Mouse (Mus musculus) hindbrain, embryonic 14.5 days (tissue): ENCODE results near the gene Sh3tc1. TPM values are rescaled to one million over a fixed set of nuclear protein-coding genes. Genes with fewer than 3 reads are reported as not detected.

Source experiments
- ATAC-seq: fragments of 200-750 bp; cut with Nextera tagmentation; 2 replicates; pipeline ENCODE4 v1.8.0; 2017; ENCODE audit warnings: moderate number of reproducible peaks, mild to moderate bottlenecking, moderate TSS enrichment, moderate library complexity; ENCODE audit not compliant: low FRiP score
- DNase-seq: peaks from one replicate; pipeline ENCODE4 v3.0.0-alpha.2; 2015; ENCODE audit warnings: low spot score
- H3K27ac ChIP-seq: fragments of 300-500 bp; sonication (generic); 2 replicates; pipeline ENCODE4 v1.5.1; 2014; ENCODE audit warnings: mild to moderate bottlenecking, moderate library complexity
- H3K27me3 ChIP-seq: fragments of 300-500 bp; sonication (generic); 2 replicates; pipeline ENCODE4 v1.6.1; 2014; ENCODE audit warnings: mild to moderate bottlenecking, low read length, mixed read lengths; ENCODE audit not compliant: control insufficient read depth, insufficient read depth
- H3K36me3 ChIP-seq: fragments of 300-500 bp; sonication (generic); replicated peaks from 2 replicates; pipeline ENCODE4 v1.6.1; 2014; ENCODE audit not compliant: control insufficient read depth, insufficient read depth
- H3K4me1 ChIP-seq: fragments of 300-500 bp; sonication (generic); replicated peaks from 2 replicates; pipeline ENCODE4 v1.6.1; 2014; ENCODE audit warnings: antibody characterized with exemption, low read length, mixed read lengths; ENCODE audit not compliant: control insufficient read depth, insufficient read depth
- H3K4me2 ChIP-seq: fragments of 300-500 bp; sonication (generic); replicated peaks from 2 replicates; pipeline ENCODE4 v1.6.1; 2014; ENCODE audit warnings: mild to moderate bottlenecking, moderate library complexity
- H3K4me3 ChIP-seq: fragments of 300-500 bp; sonication (generic); replicated peaks from 2 replicates; pipeline ENCODE4 v1.5.1; 2014; ENCODE audit warnings: mild to moderate bottlenecking, low read length
- H3K9ac ChIP-seq: fragments of 300-500 bp; sonication (generic); 2 replicates; pipeline ENCODE4 v1.6.1; 2014
- H3K9me3 ChIP-seq: fragments of 300-500 bp; sonication (generic); 2 replicates; pipeline ENCODE4 v1.6.1; 2016; ENCODE audit warnings: low read length; ENCODE audit not compliant: control insufficient read depth
- WGBS: fragments of 180-500 bp; shearing (Covaris S2); extraction: QIAGEN DNeasy Blood & Tissue Kit; methylation state at CpG from one replicate; pipeline ENCODE4 v1.1.7; 2014; 5-methylcytosine and 5-hydroxymethylcytosine counted together
- polyA plus RNA-seq: library from polyadenylated mRNA; unstranded; fragments of >200 nt; fragmentation: Nextera tagmentation; extraction: Ambion mirVana; gene quantifications from 2 replicates; pipeline ENCODE4 v1.2.1, GENCODE M21; 2014

Gene Sh3tc1
- polyA plus RNA-seq, 1 experiment from 2014 or later, result 2.5 TPM

- Histone ChIP-seq H3K4me1 (no peaks in the 10 kb centered on the region), H3K9me3 (no peaks in the 10 kb centered on the region), H3K9ac (no peak overlapping the region), H3K27ac (no peak overlapping the region), H3K4me2 (no peak overlapping the region), H3K4me3 (no peak overlapping the region), H3K27me3 (no peaks in the 10 kb centered on the region), H3K36me3 (no peaks in the 10 kb centered on the region)
- DNase-seq (no peak), ATAC-seq (no peak)
- 87% methylated on average over 4 of the region's 4 CpGs for WGBS
These were observed 37.1 kb downstream of the Sh3tc1 start for GRCm38 (mm10) chr5:35702582-35703140.

GRCm38 (mm10) chr5:35701042-35701441 lies 38.7 kb downstream of the Sh3tc1 start:
- Histone ChIP-seq H3K9ac (no peak overlapping the region), H3K4me3 (no peak overlapping the region), H3K27ac (no peak overlapping the region), H3K4me1 (no peaks in the 10 kb centered on the region), H3K9me3 (no peaks in the 10 kb centered on the region), H3K36me3 (no peaks in the 10 kb centered on the region), H3K27me3 (no peaks in the 10 kb centered on the region), H3K4me2 (no peak overlapping the region)
- DNase-seq (peak; percentile 56), ATAC-seq (no peak)
- WGBS, result 48% methylated on average over 6 of the region's 6 CpGs

- Histone ChIP-seq H3K9ac (no peak overlapping the region), H3K27ac (no peak overlapping the region), H3K4me3 (no peak overlapping the region), H3K4me1 (no peaks in the 10 kb centered on the region), H3K27me3 (no peaks in the 10 kb centered on the region), H3K36me3 (no peaks in the 10 kb centered on the region), H3K4me2 (no peak overlapping the region), H3K9me3 (no peaks in the 10 kb centered on the region)
- 35% methylated on average over 5 of the region's 5 CpGs for WGBS
- no peak for ATAC-seq
- no peak for DNase-seq
These were observed 44.0 kb downstream of the Sh3tc1 start for GRCm38 (mm10) chr5:35695815-35696214.

- 85% methylated on average over 4 of the region's 4 CpGs for WGBS
- Histone ChIP-seq H3K27ac (no peak overlapping the region), H3K4me1 (no peaks in the 10 kb centered on the region), H3K4me2 (no peak overlapping the region), H3K9me3 (no peaks in the 10 kb centered on the region), H3K9ac (no peak overlapping the region), H3K4me3 (no peak overlapping the region), H3K27me3 (no peaks in the 10 kb centered on the region), H3K36me3 (no peaks in the 10 kb centered on the region)
- ATAC-seq, result no peak
- DNase-seq, result no peak
These were observed 46.1 kb downstream of the Sh3tc1 start for GRCm38 (mm10) chr5:35693638-35694037.

- 0 out of 2 replicates have a peak, but pooled peaks cover 4% of the 10 kb centered on the region for H3K4me1 ChIP-seq
- 70% methylated on average over 11 of the region's 11 CpGs for WGBS
- no peak overlapping the region for H3K9ac ChIP-seq
- DNase-seq (no peak), ATAC-seq (no peak)
- no peak overlapping the region for H3K4me2 ChIP-seq
- no peak overlapping the region for H3K4me3 ChIP-seq
- no peaks in the 10 kb centered on the region for H3K36me3 ChIP-seq
- no peak overlapping the region for H3K27ac ChIP-seq
- H3K9me3 ChIP-seq, result no peaks in the 10 kb centered on the region
- no peaks in the 10 kb centered on the region for H3K27me3 ChIP-seq
These were observed 48.5 kb downstream of the Sh3tc1 start for GRCm38 (mm10) chr5:35691246-35691645.

GRCm38 (mm10) chr5:35690485-35691165 lies 49.2 kb downstream of the Sh3tc1 start:
- no peak overlapping the region for H3K4me2 ChIP-seq
- DNase-seq (no peak), ATAC-seq (no peak)
- H3K4me1 ChIP-seq, result 0 out of 2 replicates have a peak, but pooled peaks cover 4% of the 10 kb centered on the region
- 82% methylated on average over 8 of the region's 8 CpGs for WGBS
- H3K9ac ChIP-seq, result no peak overlapping the region
- no peaks in the 10 kb centered on the region for H3K27me3 ChIP-seq
- no peak overlapping the region for H3K4me3 ChIP-seq
- no peak overlapping the region for H3K27ac ChIP-seq
- no peaks in the 10 kb centered on the region for H3K36me3 ChIP-seq
- no peaks in the 10 kb centered on the region for H3K9me3 ChIP-seq

- no peak for ATAC-seq
- no peak overlapping the region for H3K4me2 ChIP-seq
- no peak overlapping the region for H3K4me3 ChIP-seq
- H3K36me3 ChIP-seq, result no peaks in the 10 kb centered on the region
- H3K9ac ChIP-seq, result no peak overlapping the region
- H3K4me1 ChIP-seq, result 0 out of 2 replicates have a peak, but pooled peaks cover 4% of the 10 kb centered on the region
- no peak overlapping the region for H3K27ac ChIP-seq
- DNase-seq, result no peak
- H3K27me3 ChIP-seq, result no peaks in the 10 kb centered on the region
- H3K9me3 ChIP-seq, result no peaks in the 10 kb centered on the region
These were observed 50.4 kb downstream of the Sh3tc1 start for GRCm38 (mm10) chr5:35689374-35689773.

GRCm38 (mm10) chr5:35688851-35689250 lies 50.9 kb downstream of the Sh3tc1 start:
- H3K27ac ChIP-seq, result no peak overlapping the region
- no peak for ATAC-seq

GRCm38 (mm10) chr5:35687098-35687497 lies 52.7 kb downstream of the Sh3tc1 start:
- Histone ChIP-seq H3K9me3 (no peaks in the 10 kb centered on the region), H3K27ac (no peak overlapping the region), H3K27me3 (no peaks in the 10 kb centered on the region), H3K9ac (no peak overlapping the region), H3K4me1 (0 out of 2 replicates have a peak, but pooled peaks cover 4% of the 10 kb centered on the region), H3K4me2 (no peak overlapping the region), H3K4me3 (no peak overlapping the region), H3K36me3 (no peaks in the 10 kb centered on the region)
- WGBS, result 59% methylated on average over 5 of the region's 5 CpGs
- no peak for DNase-seq
- no peak for ATAC-seq

More at GRCm38 (mm10) chr5:35688851-35689250, 50.9 kb downstream of the Sh3tc1 start:
- Histone ChIP-seq H3K36me3 (no peaks in the 10 kb centered on the region), H3K4me2 (no peak overlapping the region), H3K27me3 (no peaks in the 10 kb centered on the region), H3K4me3 (no peak overlapping the region), H3K9ac (no peak overlapping the region), H3K4me1 (0 out of 2 replicates have a peak, but pooled peaks cover 4% of the 10 kb centered on the region), H3K9me3 (no peaks in the 10 kb centered on the region)
- 87% methylated on average over 2 of the region's 2 CpGs for whole genome bisulfite sequencing
- DNase-seq, result no peak
